Mouse (Mus musculus) CD4-positive, CD25-positive, alpha-beta regulatory T cell, adult 4 months (primary cell): ENCODE measurements around the gene Tcte1. TPM values are rescaled to one million over a fixed set of nuclear protein-coding genes. Genes with fewer than 3 reads are reported as not detected.
A peak's percentile ranks its signal among the peaks of the same experiment; 100 is the strongest.

ENCODE experiments used
- ATAC-seq: one replicate; pipeline ENCODE4 v1.8.0; 2017
- polyA plus RNA-seq, 2 experiments: library from polyadenylated mRNA; unstranded; fragments of 100-300 nt; shearing (Covaris generic); gene quantifications; one replicate each; pipeline ENCODE4 v1.2.1; 2017

Tcte1 gene
- polyA plus RNA-seq = not detected

DNA sequence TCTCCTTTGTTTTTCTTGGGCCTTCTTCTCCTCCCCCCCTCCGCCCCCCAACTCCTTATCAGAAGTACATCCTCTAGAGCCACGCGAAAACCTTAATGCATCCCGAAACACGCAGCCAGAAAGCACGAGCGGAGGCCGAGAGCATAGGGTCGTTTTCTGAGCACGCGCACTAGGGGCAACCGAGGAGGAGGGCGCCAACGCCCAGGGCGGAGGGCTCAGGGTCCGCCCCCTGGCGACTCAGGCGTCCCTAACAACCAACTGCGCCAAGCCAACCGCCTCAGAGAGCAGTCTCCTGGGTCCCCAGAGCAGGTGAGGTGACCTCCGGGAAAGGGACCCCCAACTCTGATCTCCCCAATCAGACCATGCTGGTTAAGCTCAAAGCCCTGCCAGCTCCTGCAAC lies at the start of gene Tcte1:
Tcte1 (plus strand) TSS at position 172 of the 400 bp plus-strand sequence.
- no peak for ATAC-seq

GRCm38 (mm10) chr17:45473667-45474066 lies 49.6 kb upstream of the Tcte1 start:
- no peak for ATAC-seq

DNA sequence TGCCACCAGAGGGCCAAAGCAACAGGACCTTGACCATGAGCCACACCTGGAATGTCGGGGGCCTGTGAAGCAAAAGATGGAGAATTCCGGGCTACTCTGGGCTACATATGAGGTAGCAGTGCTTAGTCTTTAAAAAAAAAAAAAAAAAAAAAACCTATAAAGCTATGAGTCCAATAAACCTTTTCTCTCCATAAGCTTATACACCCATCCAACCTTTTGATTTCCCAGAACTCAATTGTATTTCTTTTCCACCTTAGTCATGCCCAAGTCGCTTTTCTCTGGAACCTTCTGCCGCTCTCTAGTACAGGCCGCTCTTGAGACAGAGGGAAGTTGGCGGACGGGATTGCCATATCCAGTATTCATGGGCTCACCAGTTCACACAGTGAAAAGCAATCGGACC lies 49.1 kb upstream of the Tcte1 start:
- no peak for ATAC-seq

GRCm38 (mm10) chr17:45474669-45475465 lies 48.4 kb upstream of the Tcte1 start, which contains the start of gene Spats1:
Gene Spats1, minus strand, starts transcription at chr17:45475415.
- peak; percentile 96 for ATAC-seq

DNA sequence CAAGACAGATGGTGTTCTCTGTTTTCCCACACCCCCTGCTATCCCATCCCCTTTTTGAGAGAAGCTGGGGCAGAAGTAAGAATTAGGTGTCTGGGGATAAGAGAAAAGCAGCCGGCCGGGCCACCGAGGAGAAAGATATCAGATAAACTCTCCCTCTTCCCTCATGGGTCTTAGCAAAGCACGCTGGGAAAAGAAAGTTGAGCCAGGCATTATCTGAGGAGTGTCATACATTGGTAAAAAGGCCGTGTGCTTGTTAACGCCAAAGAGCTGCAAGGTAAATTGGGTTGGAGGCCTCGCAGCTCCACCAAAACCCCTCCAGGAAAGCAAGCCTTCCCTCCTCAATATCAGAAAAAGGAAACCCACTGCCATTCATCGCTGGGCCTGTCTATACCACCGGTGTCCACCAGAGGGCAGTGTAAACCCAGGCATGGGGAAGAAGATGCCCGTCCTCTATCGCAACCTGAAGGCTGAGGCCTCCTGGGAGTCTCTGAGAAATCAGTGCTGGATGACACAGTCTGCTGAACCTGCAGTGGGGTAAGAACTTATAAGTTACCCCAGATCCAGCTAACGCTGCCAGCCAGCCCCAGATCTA lies 44.9 kb upstream of the Tcte1 start:
- ATAC-seq = peak; percentile 55

GRCm38 (mm10) chr17:45480429-45480828 lies 42.8 kb upstream of the Tcte1 start:
- no peak for ATAC-seq

DNA sequence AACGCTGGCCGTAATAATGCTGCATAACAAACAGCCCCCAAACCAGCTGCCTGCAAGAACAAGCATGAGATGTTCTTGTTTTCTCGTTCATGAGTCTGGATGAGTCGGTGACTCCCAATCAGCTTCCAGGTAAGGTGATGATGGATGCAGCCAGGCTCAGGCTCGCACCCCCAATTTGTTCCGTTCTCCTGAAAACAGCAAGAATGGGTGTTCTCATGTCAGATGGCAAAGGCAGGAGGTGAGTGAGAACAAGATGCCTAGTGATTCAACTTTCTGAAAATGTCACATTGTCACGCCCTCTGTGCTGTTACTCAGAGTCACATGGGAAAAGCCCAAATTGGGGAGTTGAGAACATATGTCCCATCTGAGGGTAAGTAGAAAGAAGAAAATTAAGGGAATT lies 37.7 kb upstream of the Tcte1 start:
- no peak for ATAC-seq

GRCm38 (mm10) chr17:45487216-45487615 lies 36.0 kb upstream of the Tcte1 start:
- ATAC-seq = no peak

- peak; percentile 90 for ATAC-seq
These were observed 34.6 kb upstream of the Tcte1 start for GRCm38 (mm10) chr17:45488321-45489254.

GRCm38 (mm10) chr17:45489736-45490135 lies 33.5 kb upstream of the Tcte1 start:
- ATAC-seq = no peak

DNA sequence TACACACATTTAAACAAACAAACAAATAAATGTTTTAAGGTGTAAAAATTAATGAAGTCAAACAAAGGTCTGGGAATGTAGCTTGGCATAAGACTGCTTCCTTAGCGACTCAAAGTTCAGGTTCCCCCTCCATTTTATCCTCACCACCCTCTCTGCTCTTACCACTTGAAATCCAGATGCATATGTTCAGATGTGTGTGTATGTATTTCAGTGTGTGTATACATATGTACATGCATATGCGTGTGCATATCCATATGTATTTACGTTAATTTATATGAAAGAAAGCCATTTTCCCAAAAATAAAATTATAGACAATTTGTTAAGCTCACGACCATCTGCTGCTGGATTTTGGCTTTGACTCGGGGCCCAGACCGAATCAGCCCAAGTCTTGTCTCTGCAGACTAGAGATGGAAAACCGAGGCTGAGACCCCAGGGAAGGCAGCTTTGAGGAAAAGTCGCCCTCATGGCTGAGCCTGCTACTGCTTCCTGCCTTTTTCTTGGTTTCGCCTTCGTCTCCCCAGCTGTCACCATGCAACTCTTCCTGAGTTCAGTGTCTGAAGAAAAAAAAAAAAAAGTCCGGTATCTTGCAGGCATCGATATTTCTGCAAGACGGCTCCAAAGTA lies 32.6 kb upstream of the Tcte1 start:
- ATAC-seq = no peak

DNA sequence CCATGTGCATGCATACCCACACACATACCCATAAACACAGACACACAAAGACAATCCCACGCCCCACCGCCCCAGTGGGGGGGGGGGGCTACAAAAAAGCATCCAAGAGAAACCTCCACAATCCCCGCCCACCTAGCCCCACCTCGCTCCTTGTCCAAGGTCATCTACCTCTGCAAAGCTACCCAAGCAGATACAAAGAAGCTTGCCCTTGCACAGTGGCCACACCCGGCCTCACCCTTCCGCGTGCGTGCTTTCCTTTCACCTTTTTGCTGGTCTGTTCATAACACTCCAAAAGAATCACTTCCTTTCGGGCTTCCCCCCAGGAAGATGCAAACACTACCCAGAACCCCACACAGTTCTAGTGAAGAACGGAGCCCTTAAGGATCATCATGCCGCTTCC lies 27.8 kb upstream of the Tcte1 start:
- no peak for ATAC-seq

DNA sequence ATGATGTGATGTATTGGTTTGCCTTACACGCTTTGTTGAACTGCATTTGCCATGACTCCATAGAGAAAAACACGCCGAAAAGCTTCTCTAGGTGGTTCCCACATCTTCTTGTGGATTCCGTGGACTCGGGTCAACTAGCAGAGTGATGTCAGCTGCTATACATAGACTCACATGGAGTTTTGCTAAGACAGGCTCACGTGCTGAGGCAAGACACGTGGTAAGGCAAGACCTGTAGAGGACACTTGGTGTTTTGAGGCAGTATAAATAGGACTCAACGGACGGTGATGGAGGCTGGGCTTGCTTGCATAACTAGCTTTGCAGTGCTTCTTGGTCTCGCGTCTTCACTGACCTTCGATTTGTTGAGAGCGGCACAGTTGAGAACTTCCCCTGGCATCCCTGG lies 24.8 kb upstream of the Tcte1 start:
- ATAC-seq = no peak

GRCm38 (mm10) chr17:45499516-45499915 lies 23.7 kb upstream of the Tcte1 start:
- ATAC-seq = no peak

DNA sequence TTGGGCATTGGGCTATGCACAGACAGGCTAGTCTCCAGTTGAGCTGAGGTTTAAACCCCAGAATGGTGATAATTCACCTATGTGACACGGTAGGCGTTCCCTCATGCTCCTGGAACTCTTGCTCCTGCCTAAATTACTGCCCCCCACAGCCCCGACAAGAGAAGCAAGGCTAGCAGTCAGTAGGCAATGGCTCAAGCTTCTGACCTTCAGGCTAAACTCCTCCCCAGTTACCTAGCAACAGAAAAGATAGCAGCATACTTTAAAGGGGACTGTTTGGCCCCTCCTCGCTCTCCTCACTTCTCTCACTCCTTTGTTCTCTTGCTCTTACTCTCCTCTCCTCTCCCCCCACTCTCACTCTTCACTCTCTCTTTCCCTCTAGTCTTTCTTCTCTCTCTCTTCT lies 22.3 kb upstream of the Tcte1 start:
- no peak for ATAC-seq

DNA sequence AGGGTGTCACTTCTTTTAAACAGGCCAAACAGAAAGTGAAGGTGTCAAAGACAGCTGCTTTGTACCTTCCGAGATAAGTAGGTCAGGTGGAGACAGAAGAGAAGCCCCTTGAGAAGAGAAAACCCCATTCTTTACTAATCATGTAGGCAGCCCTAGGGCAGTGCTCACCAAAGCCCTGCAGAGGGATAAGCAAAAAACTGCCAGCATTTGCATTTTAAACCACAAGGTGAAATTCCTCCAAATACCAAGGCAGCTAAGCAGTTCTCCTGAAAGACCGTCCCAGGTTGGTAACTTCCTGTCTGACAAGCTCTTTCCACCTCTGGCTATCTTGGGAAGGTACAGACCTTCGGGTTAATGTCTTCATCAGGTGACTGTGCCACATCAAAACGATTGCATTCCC lies 20.9 kb upstream of the Tcte1 start:
- no peak for ATAC-seq

DNA sequence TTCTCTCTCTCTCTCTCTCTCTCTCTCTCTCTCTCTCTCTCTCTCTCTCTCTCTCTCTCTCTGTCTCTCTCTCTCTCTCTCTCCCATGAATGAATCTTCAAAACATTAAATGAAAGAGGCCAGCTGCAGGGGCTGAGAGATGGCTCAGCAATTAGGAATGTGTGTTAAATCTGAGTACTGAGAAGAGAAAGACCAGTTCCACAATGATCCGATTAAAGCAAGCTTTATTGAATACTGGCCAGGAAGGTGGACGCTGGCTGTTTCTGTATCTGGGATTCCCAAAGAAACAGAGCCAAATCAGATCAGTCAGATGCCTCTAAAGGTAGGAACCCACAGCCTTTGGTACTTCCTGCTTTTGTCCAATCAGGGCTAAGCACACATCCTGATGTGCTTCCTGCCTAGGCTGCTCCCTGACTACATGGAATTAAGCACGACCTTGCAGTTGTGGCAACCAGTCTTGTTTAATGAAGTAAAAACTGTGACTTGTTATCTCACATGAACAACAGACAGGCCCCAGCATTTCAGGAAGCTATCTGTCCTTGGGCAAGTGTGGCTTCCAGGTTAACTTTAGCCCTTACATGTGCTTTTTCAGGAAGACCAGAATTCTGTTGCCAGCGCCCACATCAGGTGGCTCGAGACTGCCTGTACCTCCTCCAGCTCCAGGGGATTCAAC lies 19.8 kb upstream of the Tcte1 start:
- ATAC-seq = no peak

DNA sequence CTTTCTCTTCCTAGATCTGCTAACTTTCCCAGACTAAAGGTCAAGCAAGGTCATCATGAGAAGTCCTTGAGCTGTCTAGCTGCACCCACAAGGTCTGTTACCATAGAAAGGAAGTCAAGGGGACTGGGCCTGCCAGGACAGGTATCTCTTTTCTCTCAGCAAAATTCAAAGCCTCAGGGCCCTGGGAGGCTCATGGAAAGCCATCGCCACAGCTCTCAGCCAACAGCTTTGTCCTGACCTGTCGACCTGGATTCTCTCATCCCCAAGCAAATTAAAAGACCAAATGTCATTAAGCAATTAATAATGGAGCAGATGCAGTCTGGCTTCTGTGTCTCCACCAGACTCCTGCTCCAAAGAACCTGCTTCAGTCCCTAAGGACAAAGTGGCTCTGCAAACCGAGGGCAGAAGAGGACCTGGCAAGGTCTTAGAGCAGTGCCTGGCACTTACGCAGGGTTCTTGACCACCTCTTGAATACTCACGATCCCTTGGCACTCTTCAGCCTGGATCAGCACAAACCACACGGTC lies 17.2 kb upstream of the Tcte1 start:
- ATAC-seq = no peak

DNA sequence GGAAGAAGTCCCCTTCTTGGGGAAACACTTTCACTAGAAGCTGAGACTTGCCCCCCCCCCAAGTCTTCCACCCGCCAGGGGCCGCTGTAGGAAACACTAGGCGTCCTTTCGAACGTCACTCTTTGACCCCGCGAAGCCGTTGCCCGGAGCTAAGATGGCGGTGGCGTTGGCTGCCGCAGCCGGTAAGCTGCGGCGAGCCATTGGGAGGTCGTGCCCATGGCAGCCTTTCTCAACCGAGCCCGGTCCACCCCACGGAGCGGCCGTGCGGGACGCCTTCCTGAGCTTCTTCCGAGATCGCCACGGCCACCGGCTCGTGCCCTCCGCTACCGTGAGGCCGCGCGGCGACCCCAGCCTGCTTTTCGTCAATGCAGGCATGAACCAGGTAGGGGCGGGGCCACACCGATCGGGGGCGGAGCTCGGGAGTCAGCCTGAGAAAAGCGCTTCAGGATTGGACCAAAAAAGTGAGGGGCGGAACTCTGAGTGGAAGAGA lies 16.5 kb upstream of the Tcte1 start, which contains the start of gene Aars2:
Aars2 (plus strand) TSS at position 142 of the 490 bp plus-strand sequence.
- peak; percentile 97 for ATAC-seq

GRCm38 (mm10) chr17:45510871-45511270 lies 12.4 kb upstream of the Tcte1 start:
- no peak for ATAC-seq

DNA sequence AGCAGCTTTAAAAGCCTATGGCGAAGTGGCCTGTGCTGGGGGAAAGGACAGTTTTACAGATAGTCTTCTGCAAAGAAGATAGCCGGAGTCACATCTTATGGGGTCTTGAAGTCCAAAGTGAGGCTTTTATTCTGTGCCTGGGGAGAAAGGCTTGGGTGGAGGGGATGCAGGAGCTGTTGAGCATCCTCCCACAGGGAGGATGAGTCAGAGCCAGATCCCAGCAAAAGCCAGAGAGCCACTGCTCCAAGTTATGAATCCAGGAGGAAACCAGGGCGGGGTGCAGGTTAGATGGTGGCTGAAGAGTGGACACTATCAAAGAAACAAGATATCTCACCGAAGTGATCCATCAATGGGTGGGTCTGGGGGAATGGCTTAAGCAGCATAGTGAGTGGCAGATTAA lies 11.5 kb upstream of the Tcte1 start:
- ATAC-seq = no peak
